Comparison of ENCODE assay signal across 8 mouse cellular contexts in the genomic region with DNA sequence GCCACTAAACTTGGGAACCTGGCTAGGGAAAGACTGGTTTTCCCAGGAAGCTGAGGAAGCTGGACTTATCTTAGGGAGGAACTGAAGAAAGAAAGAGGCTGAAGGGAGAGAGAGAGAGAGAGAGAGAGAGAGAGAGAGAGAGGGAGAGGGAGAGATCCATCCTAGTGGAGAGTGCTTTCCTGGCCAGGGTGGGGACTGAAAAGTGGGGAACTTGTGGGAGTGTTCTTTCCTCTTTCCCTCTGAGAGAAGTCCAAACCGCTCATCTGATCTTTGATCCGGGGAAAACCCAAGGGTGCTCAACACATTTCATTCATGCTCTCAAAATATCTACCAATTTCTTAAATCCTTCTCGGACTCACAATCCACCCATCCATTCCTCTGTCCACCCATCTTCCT. TPM values are rescaled to one million over a fixed set of nuclear protein-coding genes. Genes with fewer than 3 reads are reported as not detected.
DNase-seq lines count a peak whose midpoint lies in the region; ATAC-seq and TF ChIP-seq lines count a peak whose summit lies in the region.

No protein-coding gene starts in this region.

- H3K4me2 ChIP-seq in embryonic facial prominence, embryonic 15.5 days (replicated peaks), result peak overlapping the region; percentile 74
- H3K4me2 ChIP-seq in limb, embryonic 11.5 days (ENCODE audit: low read depth, severe bottlenecking), result peak overlapping the region; percentile 64
- H3K4me2 ChIP-seq in neural tube, embryonic 15.5 days, result peak overlapping the region; percentile 65

- H3K9ac ChIP-seq in liver, adult 2 months (ENCODE audit: low read depth, low read length), result no peak overlapping the region
- peak overlapping the region; percentile 70 for H3K9ac ChIP-seq in embryonic facial prominence, embryonic 15.5 days
- no peak overlapping the region for H3K9ac ChIP-seq in limb, embryonic 11.5 days (ENCODE audit: low read length)
- no peak overlapping the region for H3K9ac ChIP-seq in neural tube, embryonic 15.5 days (replicated peaks)

- TF ChIP-seq POLR2A in liver, adult 2 months (IDR thresholded peaks at IDR 0.05; ENCODE audit: extremely low read depth, insufficient read depth, low read length), result no peak

- peak overlapping the region; percentile 67; the same call in 1 of the 2 replicates for H3K4me3 ChIP-seq in liver, adult 2 months (ENCODE audit: insufficient read depth, low read depth, low read length)
- H3K4me3 ChIP-seq in embryonic facial prominence, embryonic 15.5 days (replicated peaks), result peak overlapping the region; percentile 61
- no peak overlapping the region for H3K4me3 ChIP-seq in limb, embryonic 11.5 days (ENCODE audit: low read depth, low read length)
- peak overlapping the region; percentile 40 for H3K4me3 ChIP-seq in neural tube, embryonic 15.5 days (replicated peaks)

- no peaks in the 10 kb centered on the region for H3K36me3 ChIP-seq in liver, adult 2 months (ENCODE audit: control insufficient read depth, insufficient read depth, low read length)
- H3K36me3 ChIP-seq in embryonic facial prominence, embryonic 15.5 days, result no peaks in the 10 kb centered on the region
- no peaks in the 10 kb centered on the region for H3K36me3 ChIP-seq in limb, embryonic 11.5 days (ENCODE audit: control insufficient read depth, insufficient read depth, low read length)
- no peaks in the 10 kb centered on the region for H3K36me3 ChIP-seq in neural tube, embryonic 15.5 days

- no peak for TF ChIP-seq CTCF in liver, adult 2 months (IDR thresholded peaks at IDR 0.05; ENCODE audit: low read depth, low read length)

- H3K9me3 ChIP-seq in embryonic facial prominence, embryonic 15.5 days (replicated peaks), result no peaks in the 10 kb centered on the region
- H3K9me3 ChIP-seq in limb, embryonic 11.5 days (ENCODE audit: control insufficient read depth, low read length), result no peaks in the 10 kb centered on the region
- no peaks in the 10 kb centered on the region for H3K9me3 ChIP-seq in neural tube, embryonic 15.5 days (replicated peaks)

- 22% methylated on average over 3 of the region's 3 CpGs for WGBS in liver, adult 2 months
- 20% methylated on average over 3 of the region's 3 CpGs for WGBS in embryonic facial prominence, embryonic 15.5 days
- WGBS in limb, embryonic 11.5 days, result 10% methylated on average over 3 of the region's 3 CpGs
- WGBS in neural tube, embryonic 15.5 days, result 25% methylated on average over 3 of the region's 3 CpGs

- no peak for DNase-seq in liver, adult 2 months (ENCODE audit: extremely low read depth, low read depth, low spot score)
- no peak for DNase-seq in liver
- DNase-seq in limb, embryonic 11.5 days (ENCODE audit: low spot score), result no peak
- no peak for DNase-seq in left cerebral cortex, postnatal 25 days (ENCODE audit: low spot score in 2 of 2)
- DNase-seq in urinary bladder, adult 2 months (ENCODE audit: low spot score), result no peak
- no peak for DNase-seq in ovary, adult 18-20 months (ENCODE audit: low spot score)

- no peaks in the 10 kb centered on the region for H3K4me1 ChIP-seq in liver, adult 2 months (ENCODE audit: control insufficient read depth, insufficient read depth, low read length)
- peaks cover 30% of the 10 kb centered on the region for H3K4me1 ChIP-seq in embryonic facial prominence, embryonic 15.5 days
- H3K4me1 ChIP-seq in limb, embryonic 11.5 days (ENCODE audit: control insufficient read depth, insufficient read depth, low read length), result no peaks in the 10 kb centered on the region
- H3K4me1 ChIP-seq in neural tube, embryonic 15.5 days, result peaks cover 9% of the 10 kb centered on the region

- intact Hi-C loops in left cerebral cortex, postnatal 25 days (cut with DNase I), result no loop called here

- ATAC-seq in embryonic facial prominence, embryonic 15.5 days (ENCODE audit: insufficient number of reproducible peaks, low FRiP score, low TSS enrichment, low read depth), result no peak
- no peak for ATAC-seq in limb, embryonic 11.5 days (ENCODE audit: insufficient number of reproducible peaks, low FRiP score, low TSS enrichment, low read depth)
- ATAC-seq in neural tube, embryonic 15.5 days (ENCODE audit: low FRiP score), result no peak

- H3K79me2 ChIP-seq in liver, adult 2 months (ENCODE audit: control insufficient read depth, insufficient read depth, low read length), result no peaks in the 10 kb centered on the region

- no peaks in the 10 kb centered on the region for H3K27me3 ChIP-seq in liver, adult 2 months (ENCODE audit: control insufficient read depth, insufficient read depth, low read length)
- H3K27me3 ChIP-seq in embryonic facial prominence, embryonic 15.5 days, result no peaks in the 10 kb centered on the region
- H3K27me3 ChIP-seq in limb, embryonic 11.5 days (ENCODE audit: control insufficient read depth, insufficient read depth, low read length), result no peaks in the 10 kb centered on the region
- peaks cover 17% of the 10 kb centered on the region for H3K27me3 ChIP-seq in neural tube, embryonic 15.5 days (replicated peaks)

- no peak overlapping the region for H3K27ac ChIP-seq in liver, adult 2 months (replicated peaks; ENCODE audit: insufficient read depth, low read depth, low read length)
- H3K27ac ChIP-seq in embryonic facial prominence, embryonic 15.5 days (replicated peaks), result peak overlapping the region; percentile 81
- no peak overlapping the region for H3K27ac ChIP-seq in limb, embryonic 11.5 days (replicated peaks; ENCODE audit: low read depth, low read length)
- H3K27ac ChIP-seq in neural tube, embryonic 15.5 days (replicated peaks), result no peak overlapping the region

RNA-seq across cellular contexts. Expression of a gene that starts 0.4 kb away (rescaled TPM):
- total RNA-seq in liver, adult 2 months (2014; rRNA removed), result 3.3 and 6.0 TPM in 2 replicates
- 1.1 and 2.2 TPM in 2 replicates for polyA plus RNA-seq in liver, adult 2 months (2012; rRNA removed)
- polyA plus RNA-seq in embryonic facial prominence, embryonic 15.5 days (2015; fragmentation: Nextera tagmentation; extraction: Ambion mirVana), result 56.9 and 58.9 TPM in 2 replicates
- 2.6 and 3.6 TPM in 2 replicates for polyA plus RNA-seq in limb, embryonic 11.5 days (2014; fragmentation: Nextera tagmentation; extraction: Ambion mirVana)
- polyA plus RNA-seq in neural tube, embryonic 15.5 days (2015; fragmentation: Nextera tagmentation; extraction: Ambion mirVana), result 6.9 and 9.8 TPM in 2 replicates
- 1 to 10 TPM; 4.1 to 5.2 TPM for total RNA-seq in left cerebral cortex, postnatal 25 days (2021)
- polyA plus RNA-seq in urinary bladder, adult 2 months (2012; rRNA removed), result 26.9 and 32.5 TPM in 2 replicates
